Mouse (Mus musculus) CH12.LX (cell line): Measurements from ENCODE around the gene Ncaph2.

Experiments
- CHD1 ChIP-seq: IDR thresholded peaks from 2 replicates; pipeline ENCODE4 v1.6.1; 2012; ENCODE audit warnings: low read depth, low read length, improper control_type of control experiment, inconsistent platforms
- CHD2 ChIP-seq: IDR thresholded peaks from 2 replicates; pipeline ENCODE4 v1.6.1; 2011; ENCODE audit warnings: low read length, improper control_type of control experiment
- CTCF ChIP-seq, 2 experiments: IDR thresholded peaks in 1 of 2; conservative IDR thresholded peaks in 1 of 2; 2 replicates each; pipeline ENCODE4 v1.5.1; 2011 to 2012; ENCODE audit warnings: low read depth in 2 of 2, low read length in 2 of 2, improper control_type of control experiment in 1 of 2, inconsistent platforms in 1 of 2, mild to moderate bottlenecking in 1 of 2, moderate library complexity in 1 of 2
- EP300 ChIP-seq: IDR thresholded peaks from 2 replicates; pipeline ENCODE4 v1.6.1; 2011; ENCODE audit warnings: low read length, improper control_type of control experiment
- HCFC1 ChIP-seq: IDR thresholded peaks from 2 replicates; pipeline ENCODE4 v1.6.1; 2012; ENCODE audit warnings: low read depth, mild to moderate bottlenecking, inconsistent platforms, low read length, improper control_type of control experiment
- IRF4 ChIP-seq: IDR thresholded peaks from 2 replicates; pipeline ENCODE4 v1.6.1; 2014; ENCODE audit warnings: low read depth, mild to moderate bottlenecking, inconsistent platforms, low read length, improper control_type of control experiment
- MAFK ChIP-seq: IDR thresholded peaks from 2 replicates; pipeline ENCODE4 v1.6.1; 2011; ENCODE audit warnings: low read length, improper control_type of control experiment; ENCODE audit not compliant: insufficient replicate concordance
- MAX ChIP-seq: IDR thresholded peaks from 2 replicates; pipeline ENCODE4 v1.6.1; 2011; ENCODE audit warnings: low read length, improper control_type of control experiment
- NRF1 ChIP-seq: IDR thresholded peaks from 2 replicates; pipeline ENCODE4 v1.6.1; 2014; ENCODE audit warnings: low read depth, mild to moderate bottlenecking, inconsistent platforms, low read length, improper control_type of control experiment, moderate library complexity
- POLR2A ChIP-seq: IDR thresholded peaks from 2 replicates; pipeline ENCODE4 v1.6.1; 2011; ENCODE audit warnings: low read depth, mild to moderate bottlenecking, improper control_type of control experiment, low read length
- RCOR1 ChIP-seq: conservative IDR thresholded peaks from 2 replicates; pipeline ENCODE4 v1.6.1; 2012; ENCODE audit warnings: low read depth, mild to moderate bottlenecking, inconsistent platforms, low read length, improper control_type of control experiment
- SIN3A ChIP-seq: IDR thresholded peaks from 2 replicates; pipeline ENCODE4 v1.6.1; 2012; ENCODE audit warnings: low read length, improper control_type of control experiment, inconsistent platforms
- ZMIZ1 ChIP-seq: IDR thresholded peaks from 2 replicates; pipeline ENCODE4 v1.6.1; 2012; ENCODE audit warnings: low read depth, mild to moderate bottlenecking, inconsistent platforms, low read length, improper control_type of control experiment

- no peak for TF ChIP-seq CTCF (conservative IDR thresholded peaks at IDR 0.05 in 1 of 2, IDR thresholded peaks at IDR 0.05 in 1 of 2; ENCODE audit: low read depth in 2 of 2, low read length in 2 of 2)
- no peak for TF ChIP-seq ZMIZ1
- no peak for TF ChIP-seq MAX
- TF ChIP-seq EP300, result no peak
- no peak for TF ChIP-seq POLR2A
- no peak for TF ChIP-seq HCFC1
- no peak for TF ChIP-seq CHD2
- no peak for TF ChIP-seq SIN3A
- no peak for TF ChIP-seq IRF4
- TF ChIP-seq RCOR1, result no peak
- TF ChIP-seq MAFK, result no peak
- TF ChIP-seq CHD1, result no peak
- no peak for TF ChIP-seq NRF1
Measured at GRCm38 (mm10) chr15:89326441-89326840, 29.1 kb upstream of the Ncaph2 start.
